Mouse (Mus musculus) ES-E14 (cell line): ENCODE data around the gene Lmnb2. TPM values are rescaled to one million over a fixed set of nuclear protein-coding genes. Genes with fewer than 3 reads are reported as not detected.

ENCODE experiments used
- DNase-seq: peaks from one replicate; pipeline ENCODE4 v3.0.0-alpha.2; 2013; ENCODE audit warnings: low read depth, low spot score
- H3K27ac ChIP-seq: 2 replicates; pipeline ENCODE4 v1.5.1; 2012; ENCODE audit warnings: low read depth, mild to moderate bottlenecking, low read length, moderate library complexity, mixed read lengths; ENCODE audit not compliant: poor library complexity, insufficient read depth, severe bottlenecking
- H3K36me3 ChIP-seq: 2 replicates; pipeline ENCODE4 v1.6.1; 2012; ENCODE audit warnings: mild to moderate bottlenecking, low read length, moderate library complexity, mixed read lengths; ENCODE audit not compliant: control insufficient read depth, poor library complexity, insufficient read depth, severe bottlenecking
- H3K4me1 ChIP-seq, 2 experiments: fragments of 150-350 bp in 1 of 2; sonication (generic) in 1 of 2; 2 replicates each; pipeline ENCODE4 v1.6.1; 2012; ENCODE audit warnings: low read length in 2 of 2, mild to moderate bottlenecking in 1 of 2, mixed read lengths in 1 of 2; ENCODE audit not compliant: control insufficient read depth in 2 of 2, insufficient read depth in 2 of 2, poor library complexity in 1 of 2
- H3K4me3 ChIP-seq, 2 experiments: fragments of 150-350 bp in 1 of 2; sonication (generic) in 1 of 2; 2 replicates each; pipeline ENCODE4 v1.5.1; 2012; ENCODE audit warnings: low read length in 2 of 2, low read depth in 1 of 2, mild to moderate bottlenecking in 1 of 2, mixed read lengths in 1 of 2; ENCODE audit not compliant: insufficient read depth in 1 of 2, poor library complexity in 1 of 2, severe bottlenecking in 1 of 2
- H3K9ac ChIP-seq: 2 replicates; pipeline ENCODE4 v1.6.1; 2012; ENCODE audit warnings: low read depth, mild to moderate bottlenecking, low read length, mixed read lengths; ENCODE audit not compliant: poor library complexity, insufficient read depth, severe bottlenecking
- H3K9me3 ChIP-seq: fragments of 150-350 bp; sonication (generic); 2 replicates; pipeline ENCODE4 v1.6.1; 2012; ENCODE audit warnings: low read depth, mild to moderate bottlenecking, low read length; ENCODE audit not compliant: control insufficient read depth, insufficient read depth
- CHD2 ChIP-seq: IDR thresholded peaks from 2 replicates; pipeline ENCODE4 v1.6.1; 2014; ENCODE audit warnings: mild to moderate bottlenecking, low read depth, low read length, inconsistent platforms
- HCFC1 ChIP-seq: IDR thresholded peaks from 2 replicates; pipeline ENCODE4 v1.6.1; 2012; ENCODE audit warnings: low read length, inconsistent platforms, borderline replicate concordance; ENCODE audit not compliant: insufficient read depth
- MAFK ChIP-seq: IDR thresholded peaks from 2 replicates; pipeline ENCODE4 v1.6.1; 2014; ENCODE audit warnings: mild to moderate bottlenecking, low read depth, low read length, inconsistent platforms; ENCODE audit not compliant: insufficient read depth
- ZC3H11A ChIP-seq: IDR thresholded peaks from 2 replicates; pipeline ENCODE4 v1.6.1; 2012; ENCODE audit warnings: low read depth, mild to moderate bottlenecking, inconsistent platforms, low read length, borderline replicate concordance
- ZNF384 ChIP-seq: IDR thresholded peaks from 2 replicates; pipeline ENCODE4 v1.6.1; 2012; ENCODE audit warnings: low read depth, low read length, inconsistent platforms
- in situ Hi-C, 2 experiments: fragments of 600-800 bp; cut with MboI; formaldehyde crosslinking; loops; one replicate each; pipeline ENCODE4 v1.15.1; 2025; ENCODE audit warnings: low sequenced_read_pairs in 2 of 2, inconsistent platforms in 1 of 2; ENCODE audit not compliant: unreplicated experiment in 2 of 2
- total RNA-seq: library from RNA; depleted of rRNA; stranded (reverse); fragments of 300-350 nt; gene quantifications from 2 replicates; pipeline ENCODE4 v1.2.3, GENCODE M21; 2012; rRNA removed

Lmnb2 gene
- total RNA-seq, 1 experiment: 66.5 TPM

GRCm38 (mm10) chr10:80854913-80855748, 62.9 kb downstream of the Lmnb2 start, which contains the start of the genes Lsm7 and Sppl2b:
Lsm7 (minus strand) TSS chr10:80855209.
Sppl2b (plus strand) TSS chr10:80855275.
- Histone ChIP-seq H3K4me1 (peaks cover 3 to 5% of the 10 kb centered on the region in 2 experiments; a peak in 2 of 4 replicates), H3K9me3 (no peaks in the 10 kb centered on the region), H3K9ac (peak within 1 kb of the TSS; percentile 83), H3K36me3 (peaks cover 17% of the 10 kb centered on the region), H3K27ac (no peak within 1 kb of the TSS; the same call in 1 of the 2 replicates), H3K4me3 (peak within 1 kb of the TSS; percentile 77)
- in situ Hi-C loops: no loop called here
- DNase-seq: peak; percentile 82
- TF ChIP-seq CHD2: no peak
- peak; percentile 65; the same call in 1 of the 2 replicates for TF ChIP-seq HCFC1
- TF ChIP-seq MAFK: no peak
- TF ChIP-seq ZNF384: no peak
- no peak for TF ChIP-seq ZC3H11A

Other genes starting within 250 kb of the Lmnb2 start
- 33.6 and 40.7 TPM in 2 replicates for gene Mknk2, start 240.1 kb downstream of the Lmnb2 start, total RNA-seq
- 18.8 and 29.2 TPM in 2 replicates for gene Mob3a, start 216.3 kb downstream of the Lmnb2 start, total RNA-seq
- gene Izumo4, start 216.1 kb downstream of the Lmnb2 start, total RNA-seq: 8.9 and 13.9 TPM in 2 replicates
- 74.8 and 106 TPM in 2 replicates for gene Ap3d1, start 176.0 kb downstream of the Lmnb2 start, total RNA-seq
- gene Dot1l, start 163.0 kb downstream of the Lmnb2 start, total RNA-seq: 31.9 and 41.2 TPM in 2 replicates
- 31.4 and 39.6 TPM in 2 replicates for gene Sf3a2, start 120.0 kb downstream of the Lmnb2 start, total RNA-seq
- 77.2 and 87.1 TPM in 2 replicates for gene Plekhj1, start 119.6 kb downstream of the Lmnb2 start, total RNA-seq
- gene Amh, start 113.0 kb downstream of the Lmnb2 start, total RNA-seq: 1.0 and 1.9 TPM in 2 replicates
- 0.67 and 1.0 TPM in 2 replicates for gene Jsrp1, start 104.7 kb downstream of the Lmnb2 start, total RNA-seq
- 823 and 1,116 TPM in 2 replicates for gene Oaz1, start 91.6 kb downstream of the Lmnb2 start, total RNA-seq
- gene Lingo3, start 74.2 kb downstream of the Lmnb2 start, total RNA-seq: 2.4 and 6.9 TPM in 2 replicates
- 385 and 464 TPM in 2 replicates for gene Lsm7, start 63.0 kb downstream of the Lmnb2 start, total RNA-seq
- 38.9 and 66.1 TPM in 2 replicates for gene Sppl2b, start 63.0 kb downstream of the Lmnb2 start, total RNA-seq
- 0.26 TPM in 1 of 2 replicates, not detected in the other for gene Tmprss9, start 46.4 kb downstream of the Lmnb2 start, total RNA-seq
- 219 and 244 TPM in 2 replicates for gene Timm13, start 17.3 kb downstream of the Lmnb2 start, total RNA-seq
- 26.4 and 36.0 TPM in 2 replicates for gene Gadd45b, start 11.8 kb upstream of the Lmnb2 start, total RNA-seq
- gene Gng7, start 96.7 kb upstream of the Lmnb2 start, total RNA-seq: 0.79 and 0.94 TPM in 2 replicates
- 1.1 and 1.3 TPM in 2 replicates for gene Diras1, start 107.4 kb upstream of the Lmnb2 start, total RNA-seq
- gene Slc39a3, start 119.2 kb upstream of the Lmnb2 start, total RNA-seq: 12.6 and 13.1 TPM in 2 replicates
- gene Sgta, start 141.9 kb upstream of the Lmnb2 start, total RNA-seq: 113 and 116 TPM in 2 replicates
- gene Thop1, start 151.8 kb upstream of the Lmnb2 start, total RNA-seq: 155 and 174 TPM in 2 replicates
- gene Creb3l3, start 180.6 kb upstream of the Lmnb2 start, total RNA-seq: 0.94 and 2.2 TPM in 2 replicates
- gene Map2k2, start 187.7 kb upstream of the Lmnb2 start, total RNA-seq: 115 and 121 TPM in 2 replicates
- 15.7 and 30.1 TPM in 2 replicates for gene Zbtb7a, start 217.0 kb upstream of the Lmnb2 start, total RNA-seq
- gene Pias4, start 249.7 kb upstream of the Lmnb2 start, total RNA-seq: 37.8 and 50.7 TPM in 2 replicates